Comparison of ENCODE assay signal across 9 mouse cellular contexts in genomic region chr19:57134654-57135348, GRCm38 (mm10).
DNase-seq lines count a peak whose midpoint lies in the region; ATAC-seq and TF ChIP-seq lines count a peak whose summit lies in the region.
"Had no signal": no experiment of that assay in that cellular context is flagged by ENCODE, and none has a peak within 500 bp of the region (broad histone marks: within the 10 kb centered on the region; RNA-seq: fewer than 3 reads in every experiment).

No protein-coding gene starts in this region.

- H3K27ac ChIP-seq in thymus, adult 2 months (ENCODE audit: control insufficient read depth, insufficient read depth, low read length) = no peak overlapping the region

- peaks cover 53% of the 10 kb centered on the region for H3K4me1 ChIP-seq in thymus, adult 2 months (replicated peaks; ENCODE audit: control insufficient read depth, insufficient read depth, low read length)

- H3K27me3 ChIP-seq in thymus, adult 2 months (ENCODE audit: control insufficient read depth, insufficient read depth, low read length) = no peaks in the 10 kb centered on the region

- ATAC-seq in megakaryocyte-erythroid progenitor cell, adult 5-6 weeks (replicated peaks; ENCODE audit: low FRiP score, low TSS enrichment, poor library complexity, severe bottlenecking) = peak; percentile 60

- intact Hi-C loops in gastrocnemius, postnatal 14 days (cut with DNase I; ENCODE audit: low total_unique reads) = loop anchor here (2.0 to 10.0 kb wide), 2 partner anchors 62 to 220 kb away; no protein-coding TSS in a partner anchor
- intact Hi-C loops in heart, postnatal 36 days (cut with DNase I) = loop anchor here (5.0 kb wide), 1 partner anchor 212 kb away; no protein-coding TSS in a partner anchor
- intact Hi-C loops in left cerebral cortex, postnatal 25 days (cut with DNase I) = loop anchor here (5.0 kb wide), 1 partner anchor 208 kb away; no protein-coding TSS in a partner anchor

- H3K4me3 ChIP-seq in thymus, adult 2 months (ENCODE audit: control insufficient read depth, insufficient read depth, low read length) = no peak overlapping the region

- peak; percentile 22 for DNase-seq in gastrocnemius, postnatal 14 days
- DNase-seq in gastrocnemius, postnatal 10 days = no peak
- DNase-seq in Muller cell, postnatal 12 days (ENCODE audit: inconsistent ontology term) = peak; percentile 32
- peak; percentile 47 to 63 for DNase-seq in heart, postnatal 36 days
- no peak for DNase-seq in thymus, adult 2 months
- DNase-seq in left cerebral cortex, postnatal 25 days (ENCODE audit: low spot score in 2 of 2) = no peak
- DNase-seq in right cerebral cortex, adult 18-20 months = no peak
- DNase-seq: right cerebral cortex, postnatal 4 days had no signal

- H3K36me3 ChIP-seq in thymus, adult 2 months (ENCODE audit: control insufficient read depth, insufficient read depth, low read length) = no peaks in the 10 kb centered on the region

- WGBS in thymus, adult 2 months = 90% methylated on average over 20 of the region's 20 CpGs

- no peak for TF ChIP-seq CTCF in thymus, adult 2 months (IDR thresholded peaks at IDR 0.05; ENCODE audit: borderline replicate concordance, control insufficient read depth, extremely low read depth, insufficient read depth, low read length, poor library complexity)

- no peak for TF ChIP-seq POLR2A in thymus, adult 2 months (IDR thresholded peaks at IDR 0.05; ENCODE audit: control insufficient read depth, extremely low read depth, insufficient read depth, low read length, poor library complexity)

Comparison
In these comparisons a context has a peak if more than half of its experiments do, and no peak if none do; other contexts are left out.
1. DNase-seq: peak in gastrocnemius, postnatal 14 days (single experiment), Muller cell, postnatal 12 days (single experiment) and heart, postnatal 36 days (2 of 2); none in gastrocnemius, postnatal 10 days (single experiment), thymus, adult 2 months (single experiment), left cerebral cortex, postnatal 25 days (0 of 2) and right cerebral cortex, adult 18-20 months (single experiment).